Mouse (Mus musculus): ENCODE data around the gene Psmb9. TPM values are rescaled to one million over a fixed set of nuclear protein-coding genes. Genes with fewer than 3 reads are reported as not detected.

Psmb9 gene
- total RNA-seq, 2 experiments from 2014 or later = 2.5 to 3.8 TPM

- DNase-seq = no peak
Observed at GRCm38 (mm10) chr17:34205746-34206176, 18.2 kb upstream of the Psmb9 start.

GRCm38 (mm10) chr17:34205021-34205745 is 17.6 kb upstream of the Psmb9 start:
- peak; percentile 45 for DNase-seq

- peak; percentile 94 for DNase-seq
Observed at GRCm38 (mm10) chr17:34204303-34205010, 16.9 kb upstream of the Psmb9 start.

GRCm38 (mm10) chr17:34203444-34203843 is 15.9 kb upstream of the Psmb9 start, which contains the start of gene Tap2:
Tap2 (plus strand) TSS chr17:34203527.
- DNase-seq = no peak

- no peak for DNase-seq
Observed at GRCm38 (mm10) chr17:34202760-34203442, 15.3 kb upstream of the Psmb9 start.

GRCm38 (mm10) chr17:34201506-34202055 is 14.0 kb upstream of the Psmb9 start:
- no peak for DNase-seq

- no peak for DNase-seq
Observed at GRCm38 (mm10) chr17:34200772-34201505, 13.4 kb upstream of the Psmb9 start.

GRCm38 (mm10) chr17:34200047-34200446 is 12.5 kb upstream of the Psmb9 start:
- DNase-seq = no peak

- no peak for DNase-seq
Observed at GRCm38 (mm10) chr17:34199050-34199619, 11.6 kb upstream of the Psmb9 start.

- no peak for DNase-seq
Observed at GRCm38 (mm10) chr17:34198521-34198912, 11.0 kb upstream of the Psmb9 start.

GRCm38 (mm10) chr17:34197904-34198520 is 10.4 kb upstream of the Psmb9 start:
- DNase-seq = peak; percentile 50

- DNase-seq = peak; percentile 92
Observed at GRCm38 (mm10) chr17:34196941-34197894, 9.7 kb upstream of the Psmb9 start, which contains the start of gene Psmb8. Psmb8 (plus strand) TSS chr17:34197721.

GRCm38 (mm10) chr17:34196491-34196890 is 8.9 kb upstream of the Psmb9 start:
- no peak for DNase-seq

GRCm38 (mm10) chr17:34194723-34195122 is 7.2 kb upstream of the Psmb9 start:
- DNase-seq = no peak

GRCm38 (mm10) chr17:34193468-34193867 is 5.9 kb upstream of the Psmb9 start:
- DNase-seq = no peak

- DNase-seq = no peak
Observed at GRCm38 (mm10) chr17:34192852-34193251, 5.3 kb upstream of the Psmb9 start.

- no peak for DNase-seq
Observed at GRCm38 (mm10) chr17:34188986-34189385, 1.4 kb upstream of the Psmb9 start.

- peak; percentile 55 for DNase-seq
Observed at GRCm38 (mm10) chr17:34188010-34188409, 446 bp upstream of the Psmb9 start.

GRCm38 (mm10) chr17:34186885-34187260 is 691 bp downstream of the Psmb9 start:
- DNase-seq = no peak

GRCm38 (mm10) chr17:34185526-34185925 is 2.0 kb downstream of the Psmb9 start:
- no peak for DNase-seq
